Mouse (Mus musculus) kidney, adult 2 months (tissue): ENCODE results near the gene Gm9944. TPM values are rescaled to one million over a fixed set of nuclear protein-coding genes. Genes with fewer than 3 reads are reported as not detected.

ENCODE experiments used
- DNase-seq: peaks from one replicate; pipeline ENCODE4 v3.0.0; 2021
- H3K27ac ChIP-seq: fragments of 200-500 bp; 2 replicates; pipeline ENCODE4 v1.5.1; 2012; ENCODE audit warnings: low read depth, low read length, control low read depth, inconsistent platforms; ENCODE audit not compliant: insufficient read depth
- H3K27me3 ChIP-seq: fragments of 200-500 bp; replicated peaks from 2 replicates; pipeline ENCODE4 v1.6.1; 2012; ENCODE audit warnings: mild to moderate bottlenecking, moderate library complexity, low read length, inconsistent platforms; ENCODE audit not compliant: control insufficient read depth, insufficient read depth
- H3K36me3 ChIP-seq: fragments of 200-500 bp; 2 replicates; pipeline ENCODE4 v1.6.1; 2012; ENCODE audit warnings: mild to moderate bottlenecking, moderate library complexity, low read length, inconsistent platforms; ENCODE audit not compliant: control insufficient read depth, insufficient read depth
- H3K4me1 ChIP-seq: fragments of 200-500 bp; 2 replicates; pipeline ENCODE4 v1.6.1; 2011; ENCODE audit warnings: low read length; ENCODE audit not compliant: control insufficient read depth, insufficient read depth
- H3K4me3 ChIP-seq: fragments of 200-500 bp; 2 replicates; pipeline ENCODE4 v1.5.1; 2011; ENCODE audit warnings: mild to moderate bottlenecking, low read depth, low read length, control low read depth; ENCODE audit not compliant: insufficient read depth
- CTCF ChIP-seq: fragments of 200-500 bp; conservative IDR thresholded peaks from 2 replicates; pipeline ENCODE4 v1.5.1; 2011; ENCODE audit warnings: low read depth, mild to moderate bottlenecking, control low read depth, low read length, moderate library complexity, mixed read lengths; ENCODE audit not compliant: insufficient read depth, insufficient read length
- POLR2A ChIP-seq: fragments of 200-500 bp; IDR thresholded peaks from one replicate; pipeline ENCODE4 v1.6.1; 2011; ENCODE audit warnings: low read depth, low read length, control low read depth
- WGBS: fragments of 180-500 bp; shearing (Covaris S2); methylation state at CpG from one replicate; pipeline ENCODE4 v1.1.7; 2018; 5-methylcytosine and 5-hydroxymethylcytosine counted together
- polyA plus RNA-seq: library from polyadenylated mRNA; depleted of rRNA; stranded (reverse); fragments of >200 nt; gene quantifications from 2 replicates; pipeline ENCODE4 v1.2.3, GENCODE M21; 2012

Gene Gm9944
- polyA plus RNA-seq, 1 experiment, result not detected

GRCm38 (mm10) chr4:144441095-144441494 lies 12.0 kb downstream of the Gm9944 start:
- no peak overlapping the region for H3K27ac ChIP-seq
- no peaks in the 10 kb centered on the region for H3K36me3 ChIP-seq
- H3K4me1 ChIP-seq, result no peaks in the 10 kb centered on the region
- no peak for TF ChIP-seq CTCF
- no peak overlapping the region for H3K4me3 ChIP-seq
- DNase-seq, result no peak
- WGBS, result 88% methylated on average over 4 of the region's 4 CpGs
- H3K27me3 ChIP-seq, result no peaks in the 10 kb centered on the region

- Histone ChIP-seq H3K36me3 (no peaks in the 10 kb centered on the region), H3K4me1 (no peaks in the 10 kb centered on the region), H3K27me3 (no peaks in the 10 kb centered on the region), H3K4me3 (no peak within 1 kb of the TSS), H3K27ac (no peak within 1 kb of the TSS)
- TF ChIP-seq CTCF (no peak), POLR2A (no peak)
- DNase-seq, result no peak
Measured at GRCm38 (mm10) chr4:144438672-144439071, 14.4 kb downstream of the Gm9944 start, which contains the start of gene 1700012P22Rik. TSS of gene 1700012P22Rik (minus strand) at chr4:144438772.

GRCm38 (mm10) chr4:144433216-144433615 lies 19.9 kb downstream of the Gm9944 start:
- no peak for TF ChIP-seq CTCF
- TF ChIP-seq POLR2A, result no peak
- no peaks in the 10 kb centered on the region for H3K27me3 ChIP-seq
- H3K4me1 ChIP-seq, result no peaks in the 10 kb centered on the region
- no peak for DNase-seq
- H3K27ac ChIP-seq, result no peak overlapping the region
- H3K36me3 ChIP-seq, result no peaks in the 10 kb centered on the region
- 84% methylated on average over 5 of the region's 5 CpGs for WGBS
- H3K4me3 ChIP-seq, result no peak overlapping the region

- Histone ChIP-seq H3K36me3 (no peaks in the 10 kb centered on the region), H3K27ac (no peak overlapping the region), H3K27me3 (no peaks in the 10 kb centered on the region), H3K4me1 (no peaks in the 10 kb centered on the region), H3K4me3 (no peak overlapping the region)
- DNase-seq, result no peak
- TF ChIP-seq POLR2A (no peak), CTCF (no peak)
- 38% methylated on average over 2 of the region's 2 CpGs for WGBS
Measured at GRCm38 (mm10) chr4:144430723-144431122, 22.4 kb downstream of the Gm9944 start.

- H3K27ac ChIP-seq, result no peak overlapping the region
- no peaks in the 10 kb centered on the region for H3K4me1 ChIP-seq
- 15% methylated on average over 3 of the region's 3 CpGs for whole genome bisulfite sequencing
- TF ChIP-seq CTCF, result peak; percentile 16; the same call in 1 of the 2 replicates
- TF ChIP-seq POLR2A, result no peak
- peak; percentile 40 for DNase-seq
- no peak overlapping the region for H3K4me3 ChIP-seq
- H3K27me3 ChIP-seq, result no peaks in the 10 kb centered on the region
- no peaks in the 10 kb centered on the region for H3K36me3 ChIP-seq
Measured at GRCm38 (mm10) chr4:144428868-144429267, 24.2 kb downstream of the Gm9944 start.

GRCm38 (mm10) chr4:144424590-144424989 lies 28.5 kb downstream of the Gm9944 start:
- WGBS, result 67% methylated on average over 5 of the region's 5 CpGs
- Histone ChIP-seq H3K27ac (no peak overlapping the region), H3K4me1 (no peaks in the 10 kb centered on the region), H3K36me3 (no peaks in the 10 kb centered on the region), H3K4me3 (no peak overlapping the region), H3K27me3 (no peaks in the 10 kb centered on the region)
- TF ChIP-seq POLR2A, result no peak
- TF ChIP-seq CTCF, result no peak
- DNase-seq, result no peak

- H3K4me1 ChIP-seq, result no peaks in the 10 kb centered on the region
- H3K4me3 ChIP-seq, result no peak overlapping the region
- no peaks in the 10 kb centered on the region for H3K27me3 ChIP-seq
- H3K27ac ChIP-seq, result no peak overlapping the region
- H3K36me3 ChIP-seq, result no peaks in the 10 kb centered on the region
- no peak for DNase-seq
- TF ChIP-seq CTCF, result no peak; the same call in 1 of the 2 replicates
- no peak for TF ChIP-seq POLR2A
Measured at GRCm38 (mm10) chr4:144420644-144421043, 32.5 kb downstream of the Gm9944 start.

- Histone ChIP-seq H3K27ac (no peak within 1 kb of the TSS), H3K27me3 (no peaks in the 10 kb centered on the region), H3K4me3 (no peak within 1 kb of the TSS), H3K4me1 (no peaks in the 10 kb centered on the region), H3K36me3 (no peaks in the 10 kb centered on the region)
- no peak for TF ChIP-seq CTCF
- no peak for TF ChIP-seq POLR2A
- 81% methylated on average over 9 of the region's 9 CpGs for WGBS
- no peak for DNase-seq
Measured at GRCm38 (mm10) chr4:144408290-144408689, 44.8 kb downstream of the Gm9944 start, which contains the start of gene Pramef12. TSS of gene Pramef12 (minus strand) at chr4:144408464.
